Mouse (Mus musculus) limb, embryonic 14.5 days (tissue): ENCODE results near the gene Slc25a40. TPM values are rescaled to one million over a fixed set of nuclear protein-coding genes. Genes with fewer than 3 reads are reported as not detected.

ENCODE experiments used
- ATAC-seq: fragments of 200-750 bp; cut with Nextera tagmentation; 2 replicates; pipeline ENCODE4 v1.8.0; 2017; ENCODE audit warnings: low read depth, moderate number of reproducible peaks, moderate TSS enrichment; ENCODE audit not compliant: low FRiP score
- DNase-seq: peaks from one replicate; pipeline ENCODE4 v3.0.0-alpha.2; 2015; ENCODE audit warnings: low spot score
- H3K27ac ChIP-seq: fragments of 300-500 bp; sonication (generic); replicated peaks from 2 replicates; pipeline ENCODE4 v1.5.1; 2014; ENCODE audit warnings: low read depth, mild to moderate bottlenecking, low read length, moderate library complexity, mixed read lengths
- H3K27me3 ChIP-seq: fragments of 300-500 bp; sonication (generic); 2 replicates; pipeline ENCODE4 v1.6.1; 2014; ENCODE audit warnings: low read length, mixed read lengths; ENCODE audit not compliant: control insufficient read depth, insufficient read depth
- H3K36me3 ChIP-seq: fragments of 300-500 bp; sonication (generic); 2 replicates; pipeline ENCODE4 v1.6.1; 2014; ENCODE audit warnings: mild to moderate bottlenecking, low read length, moderate library complexity, mixed read lengths; ENCODE audit not compliant: control insufficient read depth, insufficient read depth
- H3K4me1 ChIP-seq: fragments of 300-500 bp; sonication (generic); 2 replicates; pipeline ENCODE4 v1.6.1; 2014; ENCODE audit warnings: antibody characterized with exemption, low read length, mixed read lengths; ENCODE audit not compliant: control insufficient read depth, insufficient read depth
- H3K4me2 ChIP-seq: fragments of 300-500 bp; sonication (generic); replicated peaks from 2 replicates; pipeline ENCODE4 v1.6.1; 2014; ENCODE audit warnings: low read depth, mild to moderate bottlenecking, low read length, moderate library complexity; ENCODE audit not compliant: severe bottlenecking
- H3K4me3 ChIP-seq: fragments of 300-500 bp; sonication (generic); replicated peaks from 2 replicates; pipeline ENCODE4 v1.5.1; 2014; ENCODE audit warnings: low read length
- H3K9ac ChIP-seq: fragments of 300-500 bp; sonication (generic); 2 replicates; pipeline ENCODE4 v1.6.1; 2014; ENCODE audit warnings: mild to moderate bottlenecking, low read depth, low read length, moderate library complexity; ENCODE audit not compliant: severe bottlenecking
- H3K9me3 ChIP-seq: fragments of 300-500 bp; sonication (generic); 2 replicates; pipeline ENCODE4 v1.6.1; 2016; ENCODE audit warnings: low read length; ENCODE audit not compliant: control insufficient read depth
- POLR2A ChIP-seq: fragments of 200-500 bp; IDR thresholded peaks from 2 replicates; pipeline ENCODE4 v1.8.0; 2012; ENCODE audit warnings: inconsistent platforms, mild to moderate bottlenecking, moderate library complexity, borderline replicate concordance; ENCODE audit not compliant: insufficient read depth, insufficient read length; ENCODE audit errors: extremely low read depth
- WGBS: fragments of 180-500 bp; shearing (Covaris S2); extraction: QIAGEN DNeasy Blood & Tissue Kit; methylation state at CpG from one replicate; pipeline ENCODE4 v1.1.7; 2014; 5-methylcytosine and 5-hydroxymethylcytosine counted together
- polyA plus RNA-seq, 2 experiments: library from polyadenylated mRNA; depleted of rRNA in 1 of 2; stranded (reverse) in 1 of 2; unstranded in 1 of 2; fragments of >200 nt; fragmentation: Nextera tagmentation in 1 of 2; extraction: Ambion mirVana in 1 of 2; gene quantifications; 2 replicates each; pipeline versions ENCODE4 v1.2.1 to v1.2.3; 2012 to 2014

Slc25a40 gene
- 19.3 and 20.2 TPM in 2 replicates for polyA plus RNA-seq (2012; rRNA removed)
- polyA plus RNA-seq (2014; fragmentation: Nextera tagmentation; extraction: Ambion mirVana) = 15.8 and 17.1 TPM in 2 replicates

- DNase-seq = peak; percentile 93
- WGBS = 0% methylated on average over 50 of the region's 93 CpGs
- H3K4me3 ChIP-seq = peak within 1 kb of the TSS; percentile 84
Observed at GRCm38 (mm10) chr5:8422157-8422931, at the start of gene Slc25a40, which contains the start of gene Dbf4. Gene Slc25a40, plus strand, starts transcription at chr5:8422850. Gene Dbf4, minus strand, starts transcription at chr5:8422716.

DNA sequence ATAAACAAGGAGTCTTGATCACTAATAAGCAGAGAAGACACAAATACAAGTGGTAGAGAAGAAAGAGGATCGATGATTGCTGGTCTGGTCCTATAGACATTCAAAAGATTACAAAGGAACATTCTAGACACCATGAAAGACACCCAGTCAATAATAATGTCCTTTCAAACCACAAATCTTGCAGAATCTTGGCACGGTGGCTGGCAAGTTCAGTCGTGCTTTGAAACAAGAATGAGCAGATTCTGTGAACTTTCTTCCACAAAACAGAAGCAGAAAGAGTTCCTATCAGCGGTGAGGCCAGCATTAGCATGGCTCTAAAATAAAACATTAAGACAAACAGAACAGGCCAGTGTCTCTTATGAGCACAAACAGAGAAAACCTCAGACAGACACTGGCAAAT is 49.2 kb upstream of the Slc25a40 start:
- H3K9ac ChIP-seq = no peak overlapping the region
- no peak overlapping the region for H3K4me3 ChIP-seq
- DNase-seq (no peak), ATAC-seq (no peak)
- H3K27me3 ChIP-seq = no peaks in the 10 kb centered on the region
- H3K4me2 ChIP-seq = no peak overlapping the region
- TF ChIP-seq POLR2A = no peak
- H3K4me1 ChIP-seq = no peaks in the 10 kb centered on the region
- WGBS = 75% methylated on average over 4 of the region's 4 CpGs
- H3K9me3 ChIP-seq = no peaks in the 10 kb centered on the region
- no peak overlapping the region for H3K27ac ChIP-seq
- no peaks in the 10 kb centered on the region for H3K36me3 ChIP-seq

More at GRCm38 (mm10) chr5:8422157-8422931, at the start of gene Slc25a40, which contains the start of gene Dbf4:
- no peaks in the 10 kb centered on the region for H3K9me3 ChIP-seq
- peak within 1 kb of the TSS; percentile 80 for H3K9ac ChIP-seq
- H3K4me2 ChIP-seq = peak within 1 kb of the TSS; percentile 64
- peaks cover 18% of the 10 kb centered on the region for H3K36me3 ChIP-seq
- 0 out of 2 replicates have a peak, but pooled peaks have one; percentile 39 for TF ChIP-seq POLR2A
- H3K27me3 ChIP-seq = no peaks in the 10 kb centered on the region
- H3K27ac ChIP-seq = peak within 1 kb of the TSS; percentile 67
- peaks cover 6% of the 10 kb centered on the region; the same call in 1 of the 2 replicates for H3K4me1 ChIP-seq
- peak; percentile 97 for ATAC-seq

- no peak overlapping the region for H3K9ac ChIP-seq
- H3K4me3 ChIP-seq = no peak overlapping the region
- 77% methylated on average over 5 of the region's 5 CpGs for WGBS
- DNase-seq (no peak), ATAC-seq (no peak)
- no peak overlapping the region for H3K4me2 ChIP-seq
- H3K4me1 ChIP-seq = no peaks in the 10 kb centered on the region
- H3K36me3 ChIP-seq = no peaks in the 10 kb centered on the region
- no peak for TF ChIP-seq POLR2A
- no peaks in the 10 kb centered on the region for H3K9me3 ChIP-seq
- H3K27ac ChIP-seq = no peak overlapping the region
- H3K27me3 ChIP-seq = no peaks in the 10 kb centered on the region
Observed at GRCm38 (mm10) chr5:8374297-8374906, 48.2 kb upstream of the Slc25a40 start.

DNA sequence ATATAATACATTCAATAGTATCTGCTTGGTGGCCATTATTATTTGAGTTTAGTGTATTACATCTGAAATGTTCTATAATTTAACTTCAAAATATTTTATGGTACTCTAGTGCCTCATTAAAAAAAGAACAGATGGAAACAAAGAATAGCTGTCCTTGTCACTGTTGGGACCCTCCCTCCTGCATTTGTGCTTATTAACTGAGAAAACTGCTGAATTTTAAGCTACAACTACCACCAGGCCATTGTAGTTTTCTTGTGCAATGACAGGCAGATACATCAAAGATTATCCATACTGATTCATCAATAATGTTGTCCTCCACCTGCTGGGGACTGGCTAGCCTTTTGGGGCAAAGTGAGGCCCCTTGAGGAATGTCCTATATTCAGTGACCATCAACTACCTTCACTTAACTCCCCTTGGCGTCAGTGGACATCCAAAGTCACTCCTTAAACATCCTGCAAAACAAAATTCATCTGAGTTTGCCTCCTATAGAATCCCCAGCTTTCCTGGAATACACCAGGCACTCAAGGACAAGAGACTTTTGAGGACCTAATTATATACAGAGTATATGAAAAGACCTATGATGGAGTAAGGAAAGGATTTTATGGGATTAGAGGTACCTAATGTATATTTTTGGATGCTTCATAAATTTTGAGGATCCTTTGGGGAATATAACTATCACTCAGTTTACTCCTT is 28.6 kb upstream of the Slc25a40 start:
- ATAC-seq = no peak
- Histone ChIP-seq H3K4me1 (no peaks in the 10 kb centered on the region), H3K27me3 (no peaks in the 10 kb centered on the region), H3K27ac (no peak overlapping the region), H3K9ac (no peak overlapping the region), H3K36me3 (peaks cover 19% of the 10 kb centered on the region), H3K4me3 (no peak overlapping the region), H3K9me3 (no peaks in the 10 kb centered on the region), H3K4me2 (no peak overlapping the region)
- no peak for TF ChIP-seq POLR2A
- no peak for DNase-seq
- 59% methylated on average over 1 of the region's 1 CpGs for WGBS

GRCm38 (mm10) chr5:8397587-8398249 is 24.9 kb upstream of the Slc25a40 start:
- Histone ChIP-seq H3K4me1 (no peaks in the 10 kb centered on the region), H3K4me2 (no peak overlapping the region), H3K36me3 (peaks cover 46% of the 10 kb centered on the region), H3K27me3 (no peaks in the 10 kb centered on the region), H3K9me3 (no peaks in the 10 kb centered on the region), H3K4me3 (no peak overlapping the region), H3K27ac (no peak overlapping the region), H3K9ac (no peak overlapping the region)
- no peak for ATAC-seq
- 94% methylated on average over 13 of the region's 13 CpGs for WGBS
- no peak for DNase-seq
- TF ChIP-seq POLR2A = no peak
